8 mouse cellular contexts compared by ENCODE assay signal in genomic region chr17:51812261-51812941, GRCm38 (mm10). TPM values are rescaled to one million over a fixed set of nuclear protein-coding genes. Genes with fewer than 3 reads are reported as not detected.
A peak's percentile ranks its signal among the peaks of the same experiment; 100 is the strongest.
DNase-seq lines count a peak whose midpoint lies in the region; ATAC-seq and TF ChIP-seq lines count a peak whose summit lies in the region.

No protein-coding gene starts in this region.

- no peaks in the 10 kb centered on the region for H3K9me3 ChIP-seq in E14TG2a.4 (ENCODE audit: low read length)
- H3K9me3 ChIP-seq in heart, embryonic 13.5 days = no peaks in the 10 kb centered on the region
- H3K9me3 ChIP-seq in limb, embryonic 13.5 days = no peaks in the 10 kb centered on the region
- H3K9me3 ChIP-seq in neural tube, embryonic 15.5 days (replicated peaks) = no peaks in the 10 kb centered on the region

- H3K4me1 ChIP-seq in E14TG2a.4 (replicated peaks; ENCODE audit: low read depth, low read length) = peaks cover 28% of the 10 kb centered on the region
- peaks cover 23% of the 10 kb centered on the region for H3K4me1 ChIP-seq in heart, embryonic 13.5 days
- 0 out of 2 replicates have a peak, but pooled peaks cover 2% of the 10 kb centered on the region for H3K4me1 ChIP-seq in limb, embryonic 13.5 days
- H3K4me1 ChIP-seq in neural tube, embryonic 15.5 days = peaks cover 18% of the 10 kb centered on the region

- intact Hi-C loops in gastrocnemius, postnatal 14 days (cut with DNase I; ENCODE audit: low total_unique reads) = no loop called here
- intact Hi-C loops in gastrocnemius, postnatal 36 days (cut with DNase I) = loop anchor here (2.0 kb wide), 1 partner anchor 20 kb away; the partner anchor contains the start of gene Satb1

- WGBS in heart, embryonic 13.5 days = under 1% methylated on average over 37 of the region's 48 CpGs
- WGBS in limb, embryonic 13.5 days = 0% methylated on average over 40 of the region's 48 CpGs
- under 1% methylated on average over 39 of the region's 48 CpGs for WGBS in neural tube, embryonic 15.5 days

- peak; percentile 17 for DNase-seq in gastrocnemius, postnatal 14 days
- no peak for DNase-seq in gastrocnemius, postnatal 36 days
- DNase-seq in cerebellum, postnatal 14 days = peak; percentile 63 to 70
- no peak for DNase-seq in frontal cortex, adult 2 months (ENCODE audit: extremely low spot score in 1 of 2, low spot score in 1 of 2)

- H3K4me2 ChIP-seq in heart, embryonic 13.5 days = peak overlapping the region; percentile 86
- H3K4me2 ChIP-seq in limb, embryonic 13.5 days (replicated peaks) = peak overlapping the region; percentile 89
- H3K4me2 ChIP-seq in neural tube, embryonic 15.5 days = peak overlapping the region; percentile 72

- H3K9ac ChIP-seq in heart, embryonic 13.5 days = peak overlapping the region; percentile 93
- peak overlapping the region; percentile 85 for H3K9ac ChIP-seq in limb, embryonic 13.5 days
- peak overlapping the region; percentile 82 for H3K9ac ChIP-seq in neural tube, embryonic 15.5 days (replicated peaks)

- H3K4me3 ChIP-seq in E14TG2a.4 (replicated peaks; ENCODE audit: low read length) = peak overlapping the region; percentile 85
- H3K4me3 ChIP-seq in heart, embryonic 13.5 days = peak overlapping the region; percentile 93
- peak overlapping the region; percentile 82 for H3K4me3 ChIP-seq in limb, embryonic 13.5 days
- peak overlapping the region; percentile 91 for H3K4me3 ChIP-seq in neural tube, embryonic 15.5 days (replicated peaks)

- peak; percentile 17; the same call in 1 of the 2 replicates for ATAC-seq in heart, embryonic 13.5 days (ENCODE audit: extremely low read depth, insufficient number of reproducible peaks, low FRiP score, low TSS enrichment)
- ATAC-seq in limb, embryonic 13.5 days (ENCODE audit: low FRiP score, low read depth) = peak; percentile 42
- ATAC-seq in neural tube, embryonic 15.5 days (ENCODE audit: low FRiP score) = peak; percentile 55

- peaks cover 23% of the 10 kb centered on the region for H3K27me3 ChIP-seq in E14TG2a.4 (ENCODE audit: insufficient read depth, low read length)
- H3K27me3 ChIP-seq in heart, embryonic 13.5 days (replicated peaks) = 0 out of 2 replicates have a peak, but pooled peaks cover 5% of the 10 kb centered on the region
- H3K27me3 ChIP-seq in limb, embryonic 13.5 days = peaks cover 15% of the 10 kb centered on the region
- no peaks in the 10 kb centered on the region for H3K27me3 ChIP-seq in neural tube, embryonic 15.5 days (replicated peaks)

- no peak for TF ChIP-seq CTCF in E14TG2a.4 (conservative IDR thresholded peaks at IDR 0.05; ENCODE audit: low read length)

- H3K27ac ChIP-seq in heart, embryonic 13.5 days (replicated peaks) = peak overlapping the region; percentile 92
- H3K27ac ChIP-seq in limb, embryonic 13.5 days = peak overlapping the region; percentile 48; the same call in 1 of the 2 replicates
- H3K27ac ChIP-seq in neural tube, embryonic 15.5 days (replicated peaks) = peak overlapping the region; percentile 92

- H3K36me3 ChIP-seq in E14TG2a.4 (ENCODE audit: insufficient read depth, low read length) = no peaks in the 10 kb centered on the region
- no peaks in the 10 kb centered on the region for H3K36me3 ChIP-seq in heart, embryonic 13.5 days
- no peaks in the 10 kb centered on the region for H3K36me3 ChIP-seq in limb, embryonic 13.5 days
- no peaks in the 10 kb centered on the region for H3K36me3 ChIP-seq in neural tube, embryonic 15.5 days

RNA-seq across cellular contexts. Expression of gene Satb1, which starts 20.7 kb away (rescaled TPM):
- total RNA-seq in gastrocnemius, postnatal 14 days (2021) = 10 to 100 TPM; 58.6 to 67.1 TPM
- total RNA-seq in gastrocnemius, postnatal 36 days (2021) = 10 to 100 TPM; 68.9 to 90.1 TPM
- 6.8 and 7.0 TPM in 2 replicates for polyA plus RNA-seq in heart, embryonic 13.5 days (2015; fragmentation: Nextera tagmentation; extraction: Ambion mirVana)
- polyA plus RNA-seq in limb, embryonic 13.5 days (2015; fragmentation: Nextera tagmentation; extraction: Ambion mirVana) = 15.0 and 16.1 TPM in 2 replicates
- polyA plus RNA-seq in neural tube, embryonic 15.5 days (2015; fragmentation: Nextera tagmentation; extraction: Ambion mirVana) = 39.6 and 44.1 TPM in 2 replicates
- polyA plus RNA-seq in frontal cortex, adult 2 months (2012; rRNA removed) = 38.7 and 40.7 TPM in 2 replicates

Comparison
In these comparisons a context has a peak if more than half of its experiments do, and no peak if none do; other contexts are left out.
1. DNase-seq: peak in gastrocnemius, postnatal 14 days (single experiment) and cerebellum, postnatal 14 days (2 of 2); none in gastrocnemius, postnatal 36 days (0 of 2) and frontal cortex, adult 2 months (0 of 2).
2. Peak in every context shown above with its lines, with median percentiles within 50 percentile points of each other: H3K4me3 ChIP-seq, ATAC-seq, H3K27ac ChIP-seq, H3K4me2 ChIP-seq and H3K9ac ChIP-seq.